Mouse (Mus musculus) adrenal gland, adult 2 months (tissue): Measurements from ENCODE around the gene Hbq1a. TPM values are rescaled to one million over a fixed set of nuclear protein-coding genes. Genes with fewer than 3 reads are reported as not detected.

Experiments
- DNase-seq: peaks from one replicate; pipeline ENCODE4 v3.0.0; 2021
- polyA plus RNA-seq: library from polyadenylated mRNA; depleted of rRNA; stranded (reverse); fragments of >200 nt; gene quantifications from 2 replicates; pipeline ENCODE4 v1.2.3, GENCODE M21; 2012; rRNA removed
- total RNA-seq, 2 experiments: library from RNA; stranded (reverse); gene quantifications; 2 replicates each; pipeline ENCODE4 v1.2.3; 2021

The Hbq1a gene
- total and polyA plus RNA-seq, 3 experiments = not detected

GRCm38 (mm10) chr11:32324609-32325008 is 24.7 kb downstream of the Hbq1a start:
- peak; percentile 86 for DNase-seq

GRCm38 (mm10) chr11:32331075-32331474 is 31.2 kb downstream of the Hbq1a start:
- peak; percentile 30 for DNase-seq

- no peak for DNase-seq
Observed at GRCm38 (mm10) chr11:32331861-32332260, 32.0 kb downstream of the Hbq1a start.

- DNase-seq = no peak
Observed at GRCm38 (mm10) chr11:32333235-32333634, 33.4 kb downstream of the Hbq1a start.

GRCm38 (mm10) chr11:32336435-32336907 is 36.6 kb downstream of the Hbq1a start:
- DNase-seq = no peak

GRCm38 (mm10) chr11:32339131-32339531 is 39.3 kb downstream of the Hbq1a start:
- DNase-seq = peak; percentile 68

- DNase-seq = peak; percentile 52
Observed at GRCm38 (mm10) chr11:32340476-32341473, 40.9 kb downstream of the Hbq1a start.

- DNase-seq = peak; percentile 51
Observed at GRCm38 (mm10) chr11:32342770-32343191, 42.9 kb downstream of the Hbq1a start.

GRCm38 (mm10) chr11:32343350-32343749 is 43.5 kb downstream of the Hbq1a start:
- no peak for DNase-seq

- no peak for DNase-seq
Observed at GRCm38 (mm10) chr11:32345504-32346297, 45.8 kb downstream of the Hbq1a start.

GRCm38 (mm10) chr11:32347264-32347606 is 47.4 kb downstream of the Hbq1a start:
- no peak for DNase-seq

GRCm38 (mm10) chr11:32347607-32348432 is 48.0 kb downstream of the Hbq1a start, which contains the start of gene Sh3pxd2b:
Gene Sh3pxd2b, plus strand, starts transcription at chr11:32347820.
- peak; percentile 86 for DNase-seq

- DNase-seq = no peak
Observed at GRCm38 (mm10) chr11:32348433-32349283, 48.8 kb downstream of the Hbq1a start.

GRCm38 (mm10) chr11:32349284-32349953 is 49.5 kb downstream of the Hbq1a start:
- no peak for DNase-seq

Other genes with a start within 250 kb of the Hbq1a start
- gene Il9r, start 99.8 kb upstream of the Hbq1a start, total RNA-seq = under 1 TPM; 0.26 to 0.31 TPM
- gene Il9r, start 99.8 kb upstream of the Hbq1a start, polyA plus RNA-seq = 0.69 TPM in 1 of 2 replicates, not detected in the other
- gene Snrnp25, start 94.7 kb upstream of the Hbq1a start, total RNA-seq = 10 to 100 TPM in 1 of 2 experiments, 1 to 10 TPM in 1; 9.8 to 15.5 TPM
- 7.2 and 7.8 TPM in 2 replicates for gene Snrnp25, start 94.7 kb upstream of the Hbq1a start, polyA plus RNA-seq
- 10 to 100 TPM; 28.0 to 28.6 TPM for gene Rhbdf1, start 77.8 kb upstream of the Hbq1a start, total RNA-seq
- gene Rhbdf1, start 77.8 kb upstream of the Hbq1a start, polyA plus RNA-seq = 137 and 151 TPM in 2 replicates
- 10 to 100 TPM; 17.1 to 19.6 TPM for gene Mpg, start 73.6 kb upstream of the Hbq1a start, total RNA-seq
- gene Mpg, start 73.6 kb upstream of the Hbq1a start, polyA plus RNA-seq = 17.1 and 21.1 TPM in 2 replicates
- gene Nprl3, start 32.4 kb upstream of the Hbq1a start, total RNA-seq = 10 to 100 TPM; 58.6 to 68.2 TPM
- gene Nprl3, start 32.4 kb upstream of the Hbq1a start, polyA plus RNA-seq = 176 and 201 TPM in 2 replicates
- gene Hba-x, start 23.7 kb upstream of the Hbq1a start, total RNA-seq = not detected
- not detected in 2 replicates for gene Hba-x, start 23.7 kb upstream of the Hbq1a start, polyA plus RNA-seq
- 1,000 to 10,000 TPM; 2,365 to 2,621 TPM for gene Hba-a1, start 16.6 kb upstream of the Hbq1a start, total RNA-seq
- 1,833 and 2,428 TPM in 2 replicates for gene Hba-a1, start 16.6 kb upstream of the Hbq1a start, polyA plus RNA-seq
- under 1 TPM in 1 of 2 experiments, not detected in 1; 0.75 TPM for gene Hbq1b, start 13.1 kb upstream of the Hbq1a start, total RNA-seq
- gene Hbq1b, start 13.1 kb upstream of the Hbq1a start, polyA plus RNA-seq = 0.36 TPM in 1 of 2 replicates, not detected in the other
- 1,000 to 10,000 TPM; 1,707 to 1,770 TPM for gene Hba-a2, start 3.6 kb upstream of the Hbq1a start, total RNA-seq
- 1,248 and 1,571 TPM in 2 replicates for gene Hba-a2, start 3.6 kb upstream of the Hbq1a start, polyA plus RNA-seq
- 1 to 10 TPM; 5.2 to 7.4 TPM for gene Sh3pxd2b, start 47.8 kb downstream of the Hbq1a start, total RNA-seq
- gene Sh3pxd2b, start 47.8 kb downstream of the Hbq1a start, polyA plus RNA-seq = 3.0 and 3.4 TPM in 2 replicates
- 10 to 100 TPM; 12.2 to 14.4 TPM for gene Ubtd2, start 155.3 kb downstream of the Hbq1a start, total RNA-seq
- 4.7 and 4.9 TPM in 2 replicates for gene Ubtd2, start 155.3 kb downstream of the Hbq1a start, polyA plus RNA-seq
- gene Efcab9, start 232.0 kb downstream of the Hbq1a start, total RNA-seq = 1 to 10 TPM in 1 of 2 experiments, under 1 TPM in 1; 0.66 to 1.8 TPM
- not detected in 2 replicates for gene Efcab9, start 232.0 kb downstream of the Hbq1a start, polyA plus RNA-seq
- gene Stk10, start 233.2 kb downstream of the Hbq1a start, total RNA-seq = 10 to 100 TPM; 11.2 to 13.1 TPM
- gene Stk10, start 233.2 kb downstream of the Hbq1a start, polyA plus RNA-seq = 6.0 and 6.7 TPM in 2 replicates